Mouse (Mus musculus) liver, postnatal 0 days (tissue): ENCODE measurements at regions not wholly inside any gene's neighbourhood (a gene's known extent, or its start where the extent isn't known, plus 50 kb on each side); places are given as distances from the start of the nearest gene placed in this dataset.

Source experiments
- CTCF ChIP-seq: sonication (generic); IDR thresholded peaks from 2 replicates; pipeline ENCODE4 v1.5.1; 2016; ENCODE audit warnings: antibody characterized with exemption, low read depth
- EP300 ChIP-seq: IDR thresholded peaks from 2 replicates; pipeline ENCODE4 v1.6.1; 2016; ENCODE audit warnings: antibody characterized with exemption, low read depth, mild to moderate bottlenecking

DNA sequence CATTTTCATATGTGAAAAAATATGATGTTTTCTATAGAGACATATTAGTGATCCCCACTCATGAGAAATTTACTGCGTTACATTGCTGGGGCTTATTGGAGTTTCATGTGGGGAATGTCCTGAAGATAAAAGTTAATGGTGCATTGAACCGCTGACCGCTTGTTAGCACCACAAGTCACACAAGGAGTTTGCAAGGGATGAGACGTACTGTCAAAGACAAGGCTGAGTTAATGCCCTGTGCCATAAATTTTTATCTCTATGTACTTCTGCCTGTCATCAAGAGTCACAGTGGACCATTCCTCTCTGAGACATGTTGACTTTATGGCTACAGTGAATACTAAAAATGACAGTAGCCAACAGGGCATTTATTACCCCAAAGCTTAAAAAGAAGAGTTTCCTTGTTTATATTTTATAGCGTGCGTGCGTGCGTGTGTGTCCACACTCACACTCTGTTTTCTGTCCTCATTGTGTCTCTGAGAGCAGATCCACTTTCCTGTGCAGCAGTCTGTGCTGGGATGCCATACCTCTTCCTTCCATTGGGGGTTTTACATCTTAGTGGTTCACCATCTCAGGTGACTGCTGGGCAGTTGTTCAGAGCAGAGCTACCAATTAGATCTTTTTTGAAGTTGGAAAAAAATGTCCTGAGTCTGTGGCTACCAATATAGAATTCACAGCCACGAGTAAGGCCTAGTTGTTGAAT lies 451.4 kb downstream of the 1700129C05Rik start:
- TF ChIP-seq CTCF (no peak), EP300 (no peak)
